Comparison of ENCODE assay signal across 8 mouse cellular contexts in the genomic region with DNA sequence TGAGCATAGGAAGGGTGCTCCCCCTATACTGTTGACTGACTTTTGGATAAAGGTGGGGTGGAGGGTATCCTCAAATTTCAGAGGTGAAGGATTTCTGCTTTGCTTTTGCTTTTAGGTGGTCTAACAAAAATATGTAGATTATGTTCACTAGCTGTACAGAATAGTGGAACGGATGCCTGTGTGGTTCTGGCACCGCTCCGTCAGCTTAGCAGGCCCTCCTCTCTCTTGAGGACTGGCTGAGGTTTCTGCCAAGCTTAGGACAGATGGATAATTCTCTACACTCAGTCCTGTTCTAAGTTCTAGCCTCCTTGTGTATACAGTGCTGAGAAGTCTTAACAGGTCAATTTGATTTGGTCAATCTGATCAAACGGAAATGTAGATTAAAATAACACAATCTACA. TPM values are rescaled to one million over a fixed set of nuclear protein-coding genes. Genes with fewer than 3 reads are reported as not detected.
A peak's percentile ranks its signal among the peaks of the same experiment; 100 is the strongest.
DNase-seq lines count a peak whose midpoint lies in the region; ATAC-seq and TF ChIP-seq lines count a peak whose summit lies in the region.

No protein-coding gene starts in this region.

- H3K9me3 ChIP-seq in heart, embryonic 11.5 days (replicated peaks; ENCODE audit: control insufficient read depth, low read length) = no peaks in the 10 kb centered on the region
- no peaks in the 10 kb centered on the region for H3K9me3 ChIP-seq in heart, embryonic 14.5 days (ENCODE audit: control insufficient read depth, low read length)
- no peaks in the 10 kb centered on the region for H3K9me3 ChIP-seq in liver, postnatal 0 days (ENCODE audit: low read length)

- H3K4me1 ChIP-seq in heart, embryonic 11.5 days (ENCODE audit: control insufficient read depth, insufficient read depth, low read length) = peaks cover 13% of the 10 kb centered on the region
- H3K4me1 ChIP-seq in heart, embryonic 14.5 days (ENCODE audit: control insufficient read depth in 2 of 2, insufficient read depth in 2 of 2, low read length in 2 of 2) = peaks cover 0 to 9% of the 10 kb centered on the region in 2 experiments; a peak in 3 of 4 replicates
- peaks cover 13% of the 10 kb centered on the region for H3K4me1 ChIP-seq in liver, postnatal 0 days (ENCODE audit: insufficient read depth)

- peak overlapping the region; percentile 74 for H3K9ac ChIP-seq in heart, embryonic 11.5 days (ENCODE audit: low read depth, low read length)
- peak overlapping the region; percentile 79 for H3K9ac ChIP-seq in heart, embryonic 14.5 days (ENCODE audit: low read length)
- peak overlapping the region; percentile 69 for H3K9ac ChIP-seq in liver, postnatal 0 days (replicated peaks)

- peaks cover 20% of the 10 kb centered on the region for H3K36me3 ChIP-seq in heart, embryonic 11.5 days (ENCODE audit: control insufficient read depth, insufficient read depth, low read length)
- peaks cover 38% of the 10 kb centered on the region for H3K36me3 ChIP-seq in heart, embryonic 14.5 days (ENCODE audit: control insufficient read depth, insufficient read depth, low read length)
- peaks cover 31% of the 10 kb centered on the region for H3K36me3 ChIP-seq in liver, postnatal 0 days (replicated peaks; ENCODE audit: insufficient read depth, low read length)

- intact Hi-C loops in heart, postnatal 36 days (cut with DNase I) = no loop called here

- no peak for ATAC-seq in heart, embryonic 11.5 days (replicated peaks; ENCODE audit: insufficient number of reproducible peaks, low FRiP score, low TSS enrichment)
- ATAC-seq in heart, embryonic 14.5 days (ENCODE audit: insufficient number of reproducible peaks, insufficient read depth, low FRiP score, low read depth) = no peak
- ATAC-seq in liver, postnatal 0 days = 0 out of 2 replicates have a peak, but pooled peaks have one; percentile 5

- DNase-seq in heart, postnatal 36 days = no peak
- DNase-seq in Muller cell, postnatal 12 days (ENCODE audit: inconsistent ontology term) = peak; percentile 14
- DNase-seq in liver, postnatal 0 days = no peak
- no peak for DNase-seq in thymus, postnatal 0 days (ENCODE audit: low spot score)
- no peak for DNase-seq in yolk sac, embryonic 10.5 days (ENCODE audit: low spot score)
- DNase-seq in layer of hippocampus, adult 18-20 months (ENCODE audit: low spot score in 2 of 2) = no peak

- peak overlapping the region; percentile 57; the same call in 1 of the 2 replicates for H3K27ac ChIP-seq in heart, embryonic 11.5 days (ENCODE audit: low read depth, low read length)
- H3K27ac ChIP-seq in heart, embryonic 14.5 days (replicated peaks in 1 of 2; ENCODE audit: control insufficient read depth in 1 of 2, insufficient read depth in 1 of 2, low read depth in 2 of 2, low read length in 2 of 2) = peak overlapping the region; percentile 37 to 61; a peak in 1 of 4 replicates
- peak overlapping the region; percentile 86 for H3K27ac ChIP-seq in liver, postnatal 0 days (ENCODE audit: low read depth)

- 71% methylated on average over 4 of the region's 4 CpGs for WGBS in heart, embryonic 11.5 days (ENCODE audit: insufficient replicate concordance)
- 59% methylated on average over 4 of the region's 4 CpGs for WGBS in heart, embryonic 14.5 days
- 54% methylated on average over 4 of the region's 4 CpGs for WGBS in liver, postnatal 0 days (ENCODE audit: insufficient replicate concordance)

- peak overlapping the region; percentile 69 for H3K4me3 ChIP-seq in heart, embryonic 11.5 days (ENCODE audit: low read depth, low read length)
- peak overlapping the region; percentile 71 to 83 for H3K4me3 ChIP-seq in heart, embryonic 14.5 days (ENCODE audit: control insufficient read depth in 1 of 2, insufficient read depth in 1 of 2, low read depth in 1 of 2, low read length in 2 of 2)
- H3K4me3 ChIP-seq in liver, postnatal 0 days (ENCODE audit: low read depth, low read length) = peak overlapping the region; percentile 69

- no peak for TF ChIP-seq EP300 in liver, postnatal 0 days (IDR thresholded peaks at IDR 0.05; ENCODE audit: low read depth)

- peaks cover 6% of the 10 kb centered on the region for H3K27me3 ChIP-seq in heart, embryonic 11.5 days (ENCODE audit: control insufficient read depth, insufficient read depth, low read length)
- H3K27me3 ChIP-seq in heart, embryonic 14.5 days (ENCODE audit: control insufficient read depth, insufficient read depth, low read length) = peaks cover 4% of the 10 kb centered on the region
- H3K27me3 ChIP-seq in liver, postnatal 0 days (ENCODE audit: insufficient read depth, low read length) = no peaks in the 10 kb centered on the region

- peak overlapping the region; percentile 93 for H3K4me2 ChIP-seq in heart, embryonic 11.5 days
- H3K4me2 ChIP-seq in heart, embryonic 14.5 days (ENCODE audit: low read length) = peak overlapping the region; percentile 94
- peak overlapping the region; percentile 88 for H3K4me2 ChIP-seq in liver, postnatal 0 days (ENCODE audit: low read depth, low read length)

- no peak for TF ChIP-seq CTCF in liver, postnatal 0 days (IDR thresholded peaks at IDR 0.05; ENCODE audit: low read depth)

RNA-seq across cellular contexts. Expression of gene Cgref1, which starts 5.1 kb away (rescaled TPM):
- polyA plus RNA-seq in heart, embryonic 11.5 days (2014; fragmentation: Nextera tagmentation; extraction: Ambion mirVana) = 4.4 and 5.4 TPM in 2 replicates
- under 1 TPM; 0.70 to 0.89 TPM for total RNA-seq in heart, postnatal 36 days (2021)
- polyA plus RNA-seq in heart, embryonic 14.5 days (2014; fragmentation: Nextera tagmentation; extraction: Ambion mirVana) = 2.0 and 3.8 TPM in 2 replicates
- 18.7 and 22.8 TPM in 2 replicates for polyA plus RNA-seq in liver, postnatal 0 days (2015; fragmentation: Nextera tagmentation; extraction: Ambion mirVana)
- 0.70 and 0.71 TPM in 2 replicates for polyA plus RNA-seq in thymus, postnatal 0 days (2015; fragmentation: Nextera tagmentation; extraction: Ambion mirVana)
- total RNA-seq in layer of hippocampus, adult 18-20 months (2021) = 10 to 100 TPM; 15.0 to 16.2 TPM

RNA-seq across cellular contexts. Expression of gene Preb, which starts 9.7 kb away (rescaled TPM):
- 69.1 and 70.2 TPM in 2 replicates for polyA plus RNA-seq in heart, embryonic 11.5 days (2014; fragmentation: Nextera tagmentation; extraction: Ambion mirVana)
- 10 to 100 TPM; 81.0 to 86.9 TPM for total RNA-seq in heart, postnatal 36 days (2021)
- 49.7 and 59.5 TPM in 2 replicates for polyA plus RNA-seq in heart, embryonic 14.5 days (2014; fragmentation: Nextera tagmentation; extraction: Ambion mirVana)
- polyA plus RNA-seq in liver, postnatal 0 days (2015; fragmentation: Nextera tagmentation; extraction: Ambion mirVana) = 79.2 and 80.6 TPM in 2 replicates
- 141 and 156 TPM in 2 replicates for polyA plus RNA-seq in thymus, postnatal 0 days (2015; fragmentation: Nextera tagmentation; extraction: Ambion mirVana)
- total RNA-seq in layer of hippocampus, adult 18-20 months (2021) = 100 to 1,000 TPM; 119 to 125 TPM

RNA-seq across cellular contexts. Expression of gene Tcf23, which starts 18.0 kb away (rescaled TPM):
- polyA plus RNA-seq in heart, embryonic 11.5 days (2014; fragmentation: Nextera tagmentation; extraction: Ambion mirVana) = 0.04 and 0.15 TPM in 2 replicates
- total RNA-seq in heart, postnatal 36 days (2021) = 1 to 10 TPM in 1 of 2 experiments, under 1 TPM in 1; 0.64 to 1.7 TPM
- polyA plus RNA-seq in heart, embryonic 14.5 days (2014; fragmentation: Nextera tagmentation; extraction: Ambion mirVana) = 0.07 and 0.15 TPM in 2 replicates
- 0.05 TPM in 1 of 2 replicates, not detected in the other for polyA plus RNA-seq in liver, postnatal 0 days (2015; fragmentation: Nextera tagmentation; extraction: Ambion mirVana)
- 0.03 and 0.04 TPM in 2 replicates for polyA plus RNA-seq in thymus, postnatal 0 days (2015; fragmentation: Nextera tagmentation; extraction: Ambion mirVana)
- total RNA-seq in layer of hippocampus, adult 18-20 months (2021) = under 1 TPM; 0.12 to 0.30 TPM

RNA-seq across cellular contexts. Expression of gene Khk, which starts 29.2 kb away (rescaled TPM):
- 10.1 and 11.3 TPM in 2 replicates for polyA plus RNA-seq in heart, embryonic 11.5 days (2014; fragmentation: Nextera tagmentation; extraction: Ambion mirVana)
- total RNA-seq in heart, postnatal 36 days (2021) = 10 to 100 TPM; 19.9 to 26.6 TPM
- polyA plus RNA-seq in heart, embryonic 14.5 days (2014; fragmentation: Nextera tagmentation; extraction: Ambion mirVana) = 9.7 and 12.1 TPM in 2 replicates
- 56.9 and 57.7 TPM in 2 replicates for polyA plus RNA-seq in liver, postnatal 0 days (2015; fragmentation: Nextera tagmentation; extraction: Ambion mirVana)
- 31.7 and 32.5 TPM in 2 replicates for polyA plus RNA-seq in thymus, postnatal 0 days (2015; fragmentation: Nextera tagmentation; extraction: Ambion mirVana)
- total RNA-seq in layer of hippocampus, adult 18-20 months (2021) = 10 to 100 TPM; 14.8 to 16.3 TPM

RNA-seq across cellular contexts. Expression of gene Emilin1, which starts 37.2 kb away (rescaled TPM):
- polyA plus RNA-seq in heart, embryonic 11.5 days (2014; fragmentation: Nextera tagmentation; extraction: Ambion mirVana) = 90.5 and 123 TPM in 2 replicates
- 10 to 100 TPM; 22.0 to 23.7 TPM for total RNA-seq in heart, postnatal 36 days (2021)
- polyA plus RNA-seq in heart, embryonic 14.5 days (2014; fragmentation: Nextera tagmentation; extraction: Ambion mirVana) = 91.8 and 108 TPM in 2 replicates
- polyA plus RNA-seq in liver, postnatal 0 days (2015; fragmentation: Nextera tagmentation; extraction: Ambion mirVana) = 25.3 and 30.9 TPM in 2 replicates
- polyA plus RNA-seq in thymus, postnatal 0 days (2015; fragmentation: Nextera tagmentation; extraction: Ambion mirVana) = 47.0 and 47.5 TPM in 2 replicates
- 1 to 10 TPM; 1.9 TPM for total RNA-seq in layer of hippocampus, adult 18-20 months (2021)
